Mouse (Mus musculus) brain, embryonic 14.5 days (tissue): ENCODE measurements around the gene Rictor.

Experiments
- CTCF ChIP-seq: fragments of 200-500 bp; IDR thresholded peaks from 2 replicates; pipeline ENCODE4 v1.5.1; 2012; ENCODE audit warnings: inconsistent platforms, mild to moderate bottlenecking, moderate library complexity, borderline replicate concordance; ENCODE audit not compliant: insufficient read depth, insufficient read length; ENCODE audit errors: extremely low read depth
- POLR2A ChIP-seq: fragments of 200-500 bp; IDR thresholded peaks from 2 replicates; pipeline ENCODE4 v1.6.1; 2012; ENCODE audit warnings: mild to moderate bottlenecking, inconsistent platforms, borderline replicate concordance; ENCODE audit not compliant: poor library complexity, insufficient read depth, insufficient read length, severe bottlenecking; ENCODE audit errors: extremely low read depth

DNA sequence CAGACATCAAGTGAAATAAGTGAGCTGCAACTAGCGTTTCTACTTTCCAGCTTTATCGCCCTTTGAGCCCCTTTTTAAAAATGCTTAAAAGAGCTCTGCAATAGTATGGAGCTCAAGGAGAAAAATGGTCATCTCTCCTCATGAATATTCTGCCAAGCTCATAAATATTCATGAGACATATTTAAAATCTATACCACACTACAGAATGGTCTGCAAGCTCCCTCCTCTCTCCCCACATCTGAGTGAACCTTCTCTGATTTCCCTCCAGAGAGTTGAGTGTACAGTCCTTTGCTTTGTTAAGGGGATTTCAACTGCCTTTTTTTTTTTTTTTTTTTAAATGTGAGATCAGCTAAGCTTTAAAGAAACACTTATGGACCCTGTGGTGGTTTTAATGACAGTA, 29.7 kb upstream of the Rictor start:
- TF ChIP-seq CTCF (no peak), POLR2A (no peak)
